Mouse (Mus musculus): ENCODE results near the gene Apba1. TPM values are rescaled to one million over a fixed set of nuclear protein-coding genes. Genes with fewer than 3 reads are reported as not detected.

Gene Apba1
- polyA plus RNA-seq, 1 experiment from 2014 or later = 3.5 TPM

DNA sequence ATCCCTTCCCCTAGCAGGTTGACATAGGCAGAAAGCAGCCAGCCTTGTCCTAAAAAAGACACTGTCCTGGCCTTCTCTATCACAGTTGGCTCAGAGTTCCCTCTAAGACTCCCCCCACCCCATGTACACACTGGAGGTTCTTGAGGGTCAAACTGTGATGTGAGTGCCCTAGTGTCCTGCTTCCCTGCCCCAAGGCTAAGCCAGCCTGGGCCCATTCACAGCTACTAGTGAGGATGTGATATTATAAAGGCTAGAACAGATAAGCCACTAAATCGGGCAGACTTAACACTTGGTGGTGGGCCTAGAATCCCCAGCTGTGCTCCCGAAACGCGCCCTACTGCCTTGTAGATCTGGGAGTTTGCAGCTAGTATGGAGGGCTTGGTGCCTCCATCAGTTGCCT, 188.1 kb downstream of the Apba1 start:
- no peak for ATAC-seq (ENCODE audit: low FRiP score, low read depth)
- 72% methylated on average over 4 of the region's 4 CpGs for WGBS

DNA sequence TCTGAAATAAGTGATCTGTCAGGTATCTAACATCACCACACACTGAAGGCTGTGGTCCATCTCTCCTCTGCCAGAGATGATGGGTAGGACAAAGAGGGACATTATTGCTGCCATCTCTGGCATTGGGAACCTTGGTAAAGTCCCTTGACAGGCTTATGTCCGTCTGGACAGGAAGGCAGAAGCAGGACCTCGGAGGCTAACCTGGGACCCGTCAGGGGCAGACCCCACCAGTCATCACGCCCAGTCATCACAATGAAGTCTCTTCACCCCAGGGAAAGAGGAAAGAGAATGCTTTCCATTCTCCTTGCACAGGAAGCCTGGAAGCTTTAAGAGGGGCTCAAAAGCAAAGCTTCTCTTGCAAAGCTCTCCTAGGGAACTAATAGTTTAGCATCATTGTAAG, 189.2 kb downstream of the Apba1 start:
- H3K9ac ChIP-seq (replicated peaks) = no peak overlapping the region
- no peak overlapping the region for H3K27ac ChIP-seq (replicated peaks)
- no peak for ATAC-seq (ENCODE audit: low FRiP score, low read depth)
- 13% methylated on average over 4 of the region's 4 CpGs for WGBS
- no peak overlapping the region for H3K4me2 ChIP-seq (replicated peaks)
- H3K9me3 ChIP-seq = no peaks in the 10 kb centered on the region
- peaks cover 7% of the 10 kb centered on the region; the same call in 1 of the 2 replicates for H3K36me3 ChIP-seq
- H3K4me1 ChIP-seq = peaks cover 14% of the 10 kb centered on the region
- H3K4me3 ChIP-seq = no peak overlapping the region
- peaks cover 23% of the 10 kb centered on the region for H3K27me3 ChIP-seq

More for the DNA sequence above, 188.1 kb downstream of the Apba1 start:
- H3K9ac ChIP-seq (replicated peaks) = no peak overlapping the region
- no peak overlapping the region for H3K4me2 ChIP-seq (replicated peaks)
- peaks cover 23% of the 10 kb centered on the region for H3K27me3 ChIP-seq
- peaks cover 7% of the 10 kb centered on the region; the same call in 1 of the 2 replicates for H3K36me3 ChIP-seq
- H3K27ac ChIP-seq (replicated peaks) = no peak overlapping the region
- no peak overlapping the region for H3K4me3 ChIP-seq
- H3K9me3 ChIP-seq = no peaks in the 10 kb centered on the region
- peaks cover 15% of the 10 kb centered on the region for H3K4me1 ChIP-seq

GRCm38 (mm10) chr19:23948301-23949000, 189.8 kb downstream of the Apba1 start:
- ATAC-seq (ENCODE audit: low FRiP score, low read depth) = peak; percentile 52; the same call in 1 of the 2 replicates
- H3K4me3 ChIP-seq = no peak overlapping the region
- H3K4me1 ChIP-seq = peaks cover 14% of the 10 kb centered on the region
- 13% methylated on average over 12 of the region's 12 CpGs for WGBS
- no peak overlapping the region for H3K9ac ChIP-seq (replicated peaks)
- H3K27me3 ChIP-seq = peaks cover 23% of the 10 kb centered on the region
- no peak overlapping the region for H3K4me2 ChIP-seq (replicated peaks)
- H3K27ac ChIP-seq (replicated peaks) = no peak overlapping the region
- H3K36me3 ChIP-seq = peaks cover 7% of the 10 kb centered on the region; the same call in 1 of the 2 replicates
- H3K9me3 ChIP-seq = no peaks in the 10 kb centered on the region

GRCm38 (mm10) chr19:23955461-23955860, 196.8 kb downstream of the Apba1 start:
- WGBS = 93% methylated on average over 8 of the region's 8 CpGs
- Histone ChIP-seq H3K27me3 (0 out of 2 replicates have a peak, but pooled peaks cover 8% of the 10 kb centered on the region), H3K36me3 (no peaks in the 10 kb centered on the region), H3K4me2 (replicated peaks) (no peak overlapping the region), H3K9ac (replicated peaks) (no peak overlapping the region), H3K4me3 (no peak overlapping the region), H3K4me1 (peaks cover 11% of the 10 kb centered on the region), H3K9me3 (no peaks in the 10 kb centered on the region), H3K27ac (replicated peaks) (no peak overlapping the region)
- no peak for ATAC-seq (ENCODE audit: low FRiP score, low read depth)

DNA sequence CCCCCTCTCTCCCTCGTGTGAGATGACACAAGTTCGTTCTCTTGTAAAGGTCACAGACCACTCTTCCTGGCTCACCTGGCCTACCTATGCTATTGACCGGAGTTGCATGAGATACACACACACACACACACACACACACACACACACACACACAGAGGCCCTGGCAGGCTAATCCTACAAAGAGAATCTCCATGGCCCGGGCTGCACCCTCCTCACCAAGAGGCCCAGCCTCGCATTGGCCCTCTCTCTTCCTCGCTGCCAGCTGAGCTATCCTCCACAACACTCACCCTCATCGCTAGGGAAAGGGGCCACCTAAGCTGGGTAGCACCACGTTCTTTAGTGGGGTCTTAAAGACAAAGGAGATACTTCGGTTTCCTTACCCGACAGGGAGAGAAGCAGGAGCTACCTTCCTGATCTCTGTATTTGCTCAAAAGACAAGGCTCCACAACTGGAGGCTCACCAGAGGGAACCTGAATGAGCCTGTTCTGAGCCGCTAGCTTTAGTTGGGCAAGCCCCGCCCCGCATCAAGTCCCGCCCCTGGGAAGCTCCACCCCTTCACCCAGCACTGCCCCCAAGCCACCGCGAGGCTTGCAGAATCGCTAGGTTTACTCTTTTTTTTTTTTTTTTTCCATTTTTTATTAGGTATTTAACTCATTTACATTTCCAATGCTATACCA, 197.8 kb downstream of the Apba1 start:
- Histone ChIP-seq H3K4me2 (replicated peaks) (no peak overlapping the region), H3K9me3 (no peaks in the 10 kb centered on the region), H3K9ac (replicated peaks) (no peak overlapping the region), H3K27me3 (0 out of 2 replicates have a peak, but pooled peaks cover 8% of the 10 kb centered on the region), H3K36me3 (no peaks in the 10 kb centered on the region), H3K4me1 (peaks cover 19% of the 10 kb centered on the region), H3K27ac (replicated peaks) (no peak overlapping the region), H3K4me3 (no peak overlapping the region)
- 65% methylated on average over 17 of the region's 17 CpGs for WGBS
- ATAC-seq (ENCODE audit: low FRiP score, low read depth) = no peak

DNA sequence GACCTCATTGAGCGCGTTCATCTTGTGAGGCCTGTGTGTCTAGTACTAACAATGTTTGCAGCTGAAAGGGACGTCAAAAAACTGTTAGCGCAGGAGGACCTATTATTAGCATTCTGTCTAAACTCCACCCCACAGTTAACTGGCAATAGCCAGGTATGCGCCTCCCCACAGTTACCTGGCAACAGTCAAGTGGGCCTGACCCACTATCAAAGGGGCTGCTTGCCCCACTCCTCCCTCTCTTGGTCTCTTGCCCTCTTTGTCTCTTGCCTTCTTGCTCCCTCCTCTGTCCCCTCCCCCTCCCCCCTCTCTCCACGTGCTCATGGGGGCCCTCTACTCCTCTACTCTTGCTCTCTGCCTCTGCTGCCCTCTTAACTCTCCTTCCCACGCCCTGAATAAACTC, 198.9 kb downstream of the Apba1 start:
- Histone ChIP-seq H3K9me3 (no peaks in the 10 kb centered on the region), H3K4me1 (peaks cover 19% of the 10 kb centered on the region), H3K27me3 (0 out of 2 replicates have a peak, but pooled peaks cover 13% of the 10 kb centered on the region), H3K4me2 (replicated peaks) (no peak overlapping the region), H3K36me3 (no peaks in the 10 kb centered on the region), H3K4me3 (no peak overlapping the region), H3K9ac (replicated peaks) (no peak overlapping the region), H3K27ac (replicated peaks) (no peak overlapping the region)
- ATAC-seq (ENCODE audit: low FRiP score, low read depth) = no peak
- 70% methylated on average over 7 of the region's 7 CpGs for WGBS

DNA sequence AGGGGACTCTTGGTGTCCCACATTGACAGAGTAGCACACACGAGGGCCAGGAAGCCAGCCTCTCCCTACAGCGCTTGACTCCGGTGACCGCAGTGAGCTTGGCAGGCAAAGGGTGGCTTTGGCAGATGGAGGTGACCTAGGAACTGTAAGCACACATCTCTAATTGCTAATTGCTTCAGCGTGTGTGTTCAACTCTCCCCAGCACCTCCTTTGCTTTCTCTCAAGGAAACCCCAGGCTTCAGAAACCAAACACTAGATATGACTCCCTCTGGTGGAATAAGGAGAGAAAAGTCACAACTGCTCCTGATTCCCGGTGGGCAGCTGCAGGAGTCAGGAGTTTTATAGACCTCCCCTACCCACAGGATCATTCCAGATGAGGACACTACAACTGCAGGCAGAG, 200.2 kb downstream of the Apba1 start:
- Histone ChIP-seq H3K9ac (replicated peaks) (no peak overlapping the region), H3K4me3 (no peak overlapping the region), H3K27ac (replicated peaks) (no peak overlapping the region), H3K36me3 (no peaks in the 10 kb centered on the region), H3K9me3 (no peaks in the 10 kb centered on the region), H3K27me3 (0 out of 2 replicates have a peak, but pooled peaks cover 15% of the 10 kb centered on the region), H3K4me1 (peaks cover 19% of the 10 kb centered on the region), H3K4me2 (replicated peaks) (no peak overlapping the region)
- no peak for ATAC-seq (ENCODE audit: low FRiP score, low read depth)
- WGBS = 47% methylated on average over 6 of the region's 6 CpGs

DNA sequence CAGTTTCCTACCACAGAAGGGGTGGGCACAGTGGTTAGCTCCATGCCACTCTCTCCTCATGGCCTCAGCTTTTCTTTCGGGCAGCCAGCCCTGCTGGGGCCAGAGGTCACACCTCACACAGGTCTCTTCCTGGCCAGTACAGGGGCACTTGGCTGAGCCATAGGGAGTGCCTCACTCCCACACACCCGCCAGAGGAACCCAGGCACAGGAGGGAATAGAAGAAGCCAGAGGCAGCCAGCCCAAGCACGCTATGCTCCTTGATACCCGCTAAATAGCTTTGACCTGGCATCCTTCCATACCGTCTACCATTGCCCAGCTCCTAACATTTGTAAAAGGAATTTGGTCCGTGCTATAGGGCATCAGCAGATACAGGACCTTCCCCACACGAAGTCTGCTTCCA, 201.2 kb downstream of the Apba1 start:
- 60% methylated on average over 7 of the region's 7 CpGs for WGBS
- peak; percentile 1; the same call in 1 of the 2 replicates for ATAC-seq (ENCODE audit: low FRiP score, low read depth)
- no peak overlapping the region for H3K9ac ChIP-seq (replicated peaks)
- H3K4me1 ChIP-seq = peaks cover 19% of the 10 kb centered on the region
- H3K4me3 ChIP-seq = no peak overlapping the region
- no peak overlapping the region for H3K27ac ChIP-seq (replicated peaks)
- H3K4me2 ChIP-seq (replicated peaks) = no peak overlapping the region
- H3K9me3 ChIP-seq = no peaks in the 10 kb centered on the region
- 0 out of 2 replicates have a peak, but pooled peaks cover 15% of the 10 kb centered on the region for H3K27me3 ChIP-seq
- no peaks in the 10 kb centered on the region for H3K36me3 ChIP-seq

DNA sequence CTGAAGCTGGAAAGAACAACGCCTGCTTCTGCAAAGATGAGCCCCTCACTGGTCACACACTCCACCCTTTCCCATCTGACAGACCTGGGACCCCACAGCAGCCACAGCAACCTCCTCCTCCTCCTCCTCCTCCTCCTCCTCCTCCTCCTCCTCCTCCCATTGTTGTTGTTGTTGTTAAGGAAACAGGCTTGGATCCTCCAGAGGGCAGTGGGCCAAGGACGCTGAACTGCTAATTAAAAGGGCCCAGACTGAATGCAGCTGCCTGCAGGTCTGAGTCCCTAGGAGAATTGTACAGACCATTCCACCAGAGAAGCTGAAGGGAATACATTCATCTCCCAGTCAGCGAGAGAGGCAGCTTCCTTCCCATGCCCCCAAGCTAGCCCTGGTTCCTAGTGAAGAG, 201.6 kb downstream of the Apba1 start:
- Histone ChIP-seq H3K36me3 (no peaks in the 10 kb centered on the region), H3K27ac (replicated peaks) (no peak overlapping the region), H3K4me1 (peaks cover 19% of the 10 kb centered on the region), H3K9me3 (no peaks in the 10 kb centered on the region), H3K4me2 (replicated peaks) (no peak overlapping the region), H3K27me3 (0 out of 2 replicates have a peak, but pooled peaks cover 15% of the 10 kb centered on the region), H3K9ac (replicated peaks) (no peak overlapping the region), H3K4me3 (no peak overlapping the region)
- WGBS = 22% methylated on average over 3 of the region's 3 CpGs
- peak; percentile 13; the same call in 1 of the 2 replicates for ATAC-seq (ENCODE audit: low FRiP score, low read depth)

DNA sequence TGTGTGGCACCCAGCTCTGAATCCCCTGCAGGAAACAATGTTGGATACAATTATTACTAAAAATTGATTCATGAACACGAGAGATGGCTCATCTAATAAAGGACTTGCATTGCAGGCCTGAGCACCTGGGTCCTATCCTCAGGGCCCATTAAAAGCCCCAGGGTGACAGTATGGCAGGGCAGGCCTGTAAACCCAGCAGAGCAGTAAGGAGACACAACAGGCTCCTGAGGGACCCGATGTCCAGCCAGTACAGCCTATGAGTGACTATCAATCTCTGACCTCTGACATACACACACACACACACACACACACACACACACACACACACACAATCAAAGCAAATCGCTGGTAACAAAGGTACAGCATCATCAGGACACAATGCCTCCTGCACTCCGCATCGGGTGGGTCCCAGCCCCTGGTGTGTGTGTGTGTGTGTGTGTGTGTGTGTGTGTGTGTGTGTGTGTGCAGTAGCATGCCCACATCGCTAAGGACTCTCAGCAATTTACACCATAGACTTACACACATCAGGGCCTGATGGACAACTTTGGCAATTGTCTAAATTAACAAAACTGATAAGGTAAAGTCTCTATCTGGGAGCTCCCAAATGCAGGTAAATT, 202.3 kb downstream of the Apba1 start:
- no peaks in the 10 kb centered on the region for H3K9me3 ChIP-seq
- no peaks in the 10 kb centered on the region for H3K36me3 ChIP-seq
- no peak overlapping the region for H3K9ac ChIP-seq (replicated peaks)
- peaks cover 19% of the 10 kb centered on the region for H3K4me1 ChIP-seq
- H3K4me3 ChIP-seq = no peak overlapping the region
- 74% methylated on average over 6 of the region's 6 CpGs for WGBS
- H3K27me3 ChIP-seq = 0 out of 2 replicates have a peak, but pooled peaks cover 15% of the 10 kb centered on the region
- H3K27ac ChIP-seq (replicated peaks) = no peak overlapping the region
- no peak for ATAC-seq (ENCODE audit: low FRiP score, low read depth)
- H3K4me2 ChIP-seq (replicated peaks) = no peak overlapping the region

DNA sequence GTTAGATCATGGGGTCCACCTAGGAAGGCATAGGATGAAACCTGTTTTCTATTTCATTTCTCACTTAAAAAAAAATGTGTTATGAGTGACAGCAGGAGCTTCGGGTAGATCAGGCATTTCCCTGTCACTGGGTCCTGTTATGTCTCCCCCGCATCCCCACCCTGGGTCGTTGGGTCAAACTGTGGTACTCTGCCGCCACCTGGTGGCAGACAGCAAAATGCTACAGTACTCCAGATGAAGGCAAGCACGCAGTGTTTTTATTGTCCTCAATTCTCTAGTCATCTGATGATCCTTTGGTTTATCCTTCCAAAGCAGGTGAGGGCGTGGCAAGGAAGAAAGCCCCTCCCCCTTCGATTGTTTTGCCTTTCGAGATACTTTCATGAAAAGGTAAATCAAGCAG, 202.8 kb downstream of the Apba1 start:
- H3K4me1 ChIP-seq = peaks cover 19% of the 10 kb centered on the region
- H3K9me3 ChIP-seq = no peaks in the 10 kb centered on the region
- 0 out of 2 replicates have a peak, but pooled peaks cover 15% of the 10 kb centered on the region for H3K27me3 ChIP-seq
- no peaks in the 10 kb centered on the region for H3K36me3 ChIP-seq
- no peak overlapping the region for H3K27ac ChIP-seq (replicated peaks)
- peak; percentile 59; the same call in 1 of the 2 replicates for ATAC-seq (ENCODE audit: low FRiP score, low read depth)
- no peak overlapping the region for H3K4me3 ChIP-seq
- WGBS = 2% methylated on average over 8 of the region's 8 CpGs
- no peak overlapping the region for H3K4me2 ChIP-seq (replicated peaks)
- no peak overlapping the region; the same call in 1 of the 2 replicates for H3K9ac ChIP-seq (replicated peaks)
